Mouse (Mus musculus): Measurements from ENCODE around the gene Vmn1r104.
"Not testable (repeated sequence)": the region's sequence is repeated elsewhere in the genome, so short reads cannot be mapped to it uniquely, and the experiment has no call there.

The Vmn1r104 gene

DNA sequence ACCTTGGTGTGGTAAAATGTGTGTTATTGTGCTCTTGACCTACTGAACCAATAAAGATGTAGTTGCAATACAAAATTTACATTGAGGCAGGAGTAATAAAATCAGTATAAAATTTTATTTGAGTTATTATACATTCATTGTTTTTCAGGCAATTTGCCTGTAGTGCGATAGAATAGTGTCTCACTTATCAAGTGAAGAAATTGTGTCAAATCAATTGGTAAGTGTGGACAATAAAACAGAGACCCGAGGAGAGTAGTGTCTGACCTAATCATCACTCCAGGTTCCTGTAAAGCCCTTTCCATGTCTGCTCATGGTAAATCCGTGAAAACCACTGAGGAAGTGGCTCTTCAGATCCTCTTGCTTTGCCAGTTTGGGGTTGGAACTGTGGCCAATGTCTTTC is at the start of gene Vmn1r104:
Gene Vmn1r104 (plus strand): TSS at position 301 of the 400 bp plus-strand sequence.
- DNase-seq = not testable (repeated sequence)

DNA sequence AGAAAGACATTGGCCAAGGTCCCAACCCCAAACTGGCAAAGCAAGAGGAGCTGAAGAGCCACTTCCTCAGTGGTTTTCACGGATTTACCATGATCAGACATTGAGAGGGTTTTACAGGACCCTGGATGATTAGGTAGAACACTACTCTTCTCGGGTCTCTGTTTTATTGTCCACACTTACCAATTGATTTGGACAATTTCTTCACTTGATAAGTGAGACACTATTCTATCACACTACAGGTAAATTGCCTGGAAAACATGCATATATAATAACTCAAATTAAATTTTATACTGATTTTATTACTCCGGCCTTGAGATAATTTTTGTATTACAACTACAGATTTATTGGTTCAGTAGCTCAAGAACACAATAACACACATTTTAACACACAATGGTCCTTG is 23.2 kb upstream of the Vmn1r104 start, which contains the start of gene Vmn1r103:
Gene Vmn1r103 (minus strand): TSS at position 101 of the 400 bp plus-strand sequence.
- DNase-seq = not testable (repeated sequence)

DNA sequence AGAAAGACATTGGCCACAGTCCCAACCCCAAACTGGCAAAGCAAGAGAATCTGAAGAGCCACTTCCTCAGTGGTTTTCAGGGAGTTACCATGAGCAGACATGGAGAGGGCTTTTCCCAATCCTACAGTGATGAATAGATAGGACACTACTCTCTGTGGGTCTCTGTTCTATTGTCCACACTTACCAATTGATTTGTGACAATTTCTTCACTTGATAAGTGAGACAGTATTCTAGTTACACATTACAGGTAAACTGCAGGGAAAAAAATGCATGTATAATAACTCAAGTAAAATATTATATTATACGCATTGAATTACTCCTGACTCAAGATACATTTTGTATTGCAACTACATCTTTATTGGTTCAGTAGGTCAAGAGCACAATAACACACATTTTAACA is 12.0 kb downstream of the Vmn1r104 start, which contains the start of gene Gm5726:
Gene Gm5726 (minus strand): TSS at position 101 of the 400 bp plus-strand sequence.
- DNase-seq = not testable (repeated sequence)

DNA sequence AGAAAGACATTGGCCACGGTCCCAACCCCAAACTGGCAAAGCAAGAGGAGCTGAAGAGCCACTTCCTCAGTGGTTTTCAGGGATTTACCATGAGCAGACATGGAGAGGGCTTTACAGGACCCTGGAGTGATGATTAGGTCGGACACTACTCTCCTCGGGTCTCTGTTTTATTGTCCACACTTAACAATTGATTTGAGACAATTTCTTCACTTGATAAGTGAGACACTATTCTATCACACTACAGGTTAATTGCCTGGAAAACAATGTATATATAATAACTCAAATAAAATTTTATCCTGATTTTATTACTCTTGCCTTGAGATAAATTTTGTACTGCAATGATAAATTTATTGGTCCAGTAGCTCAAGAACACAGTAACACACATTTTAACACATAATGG is 42.5 kb downstream of the Vmn1r104 start, which contains the start of gene Gm4141:
Gene Gm4141 (minus strand): TSS at position 101 of the 400 bp plus-strand sequence.
- DNase-seq = not testable (repeated sequence)

All from cerebellum, adult 8-10 months (tissue).